Mouse (Mus musculus) kidney, adult 8-10 months (tissue): ENCODE data around the gene Gm20823.
"Not testable (repeated sequence)": the region's sequence is repeated elsewhere in the genome, so short reads cannot be mapped to it uniquely, and the experiment has no call there.

Experiments
- DNase-seq, 2 experiments: peaks; one replicate each; pipeline ENCODE4 v3.0.0; 2022

Gene Gm20823

GRCm38 (mm10) chrY:62464745-62465144 is at the start of gene Gm20823:
Gene Gm20823 (minus strand): TSS chrY:62464845.
- not testable (repeated sequence) for DNase-seq
